Mouse (Mus musculus) heart, embryonic 11.5 days (tissue): ENCODE results near the gene Timm13. TPM values are rescaled to one million over a fixed set of nuclear protein-coding genes. Genes with fewer than 3 reads are reported as not detected.
A peak's percentile ranks its signal among the peaks of the same experiment; 100 is the strongest.

ENCODE experiments used
- ATAC-seq: fragments of 200-750 bp; cut with Nextera tagmentation; replicated peaks from 2 replicates; pipeline ENCODE4 v1.8.0; 2017; ENCODE audit warnings: moderate library complexity; ENCODE audit not compliant: insufficient number of reproducible peaks, low FRiP score, low TSS enrichment
- H3K27ac ChIP-seq: fragments of 300-500 bp; sonication (generic); 2 replicates; pipeline ENCODE4 v1.5.1; 2014; ENCODE audit warnings: mild to moderate bottlenecking, low read depth, low read length
- H3K27me3 ChIP-seq: fragments of 300-500 bp; sonication (generic); 2 replicates; pipeline ENCODE4 v1.6.1; 2014; ENCODE audit warnings: mild to moderate bottlenecking, low read length, mixed read lengths; ENCODE audit not compliant: control insufficient read depth, insufficient read depth
- H3K36me3 ChIP-seq: fragments of 300-500 bp; sonication (generic); 2 replicates; pipeline ENCODE4 v1.6.1; 2014; ENCODE audit warnings: mild to moderate bottlenecking, low read length, moderate library complexity, mixed read lengths; ENCODE audit not compliant: control insufficient read depth, insufficient read depth
- H3K4me1 ChIP-seq: fragments of 300-500 bp; sonication (generic); 2 replicates; pipeline ENCODE4 v1.6.1; 2014; ENCODE audit warnings: low read length; ENCODE audit not compliant: control insufficient read depth, insufficient read depth
- H3K4me2 ChIP-seq: fragments of 300-500 bp; sonication (generic); 2 replicates; pipeline ENCODE4 v1.6.1; 2014; ENCODE audit warnings: mild to moderate bottlenecking, moderate library complexity
- H3K4me3 ChIP-seq: fragments of 300-500 bp; sonication (generic); 2 replicates; pipeline ENCODE4 v1.5.1; 2014; ENCODE audit warnings: low read depth, low read length
- H3K9ac ChIP-seq: fragments of 300-500 bp; sonication (generic); 2 replicates; pipeline ENCODE4 v1.6.1; 2014; ENCODE audit warnings: mild to moderate bottlenecking, low read depth, low read length, moderate library complexity
- H3K9me3 ChIP-seq: fragments of 300-500 bp; sonication (generic); replicated peaks from 2 replicates; pipeline ENCODE4 v1.6.1; 2016; ENCODE audit warnings: low read length; ENCODE audit not compliant: control insufficient read depth
- WGBS: fragments of 180-500 bp; shearing (Covaris S2); extraction: QIAGEN DNeasy Blood & Tissue Kit; methylation state at CpG from one replicate; pipeline ENCODE4 v1.1.7; 2014; ENCODE audit not compliant: insufficient replicate concordance; 5-methylcytosine and 5-hydroxymethylcytosine counted together
- polyA plus RNA-seq: library from polyadenylated mRNA; unstranded; fragments of >200 nt; fragmentation: Nextera tagmentation; extraction: Ambion mirVana; gene quantifications from 2 replicates; pipeline ENCODE4 v1.2.1, GENCODE M21; 2014

The Timm13 gene
- polyA plus RNA-seq, 1 experiment from 2014 or later = 340 TPM

- Histone ChIP-seq H3K4me3 (peak overlapping the region; percentile 49), H3K27ac (no peak overlapping the region), H3K4me2 (peak overlapping the region; percentile 81), H3K36me3 (no peaks in the 10 kb centered on the region), H3K9me3 (no peaks in the 10 kb centered on the region), H3K27me3 (peaks cover 23% of the 10 kb centered on the region), H3K4me1 (peaks cover 86% of the 10 kb centered on the region), H3K9ac (peak overlapping the region; percentile 80; the same call in 1 of the 2 replicates)
- 8% methylated on average over 17 of the region's 17 CpGs for WGBS
- no peak for ATAC-seq
Measured at GRCm38 (mm10) chr10:80935698-80936097, 34.9 kb upstream of the Timm13 start.

GRCm38 (mm10) chr10:80935241-80935640, 34.5 kb upstream of the Timm13 start:
- no peaks in the 10 kb centered on the region for H3K9me3 ChIP-seq
- WGBS = 22% methylated on average over 3 of the region's 3 CpGs
- H3K4me3 ChIP-seq = no peak overlapping the region
- no peak overlapping the region for H3K9ac ChIP-seq
- ATAC-seq = no peak
- peaks cover 86% of the 10 kb centered on the region for H3K4me1 ChIP-seq
- no peaks in the 10 kb centered on the region for H3K36me3 ChIP-seq
- no peak overlapping the region; the same call in 1 of the 2 replicates for H3K4me2 ChIP-seq
- H3K27me3 ChIP-seq = peaks cover 23% of the 10 kb centered on the region
- no peak overlapping the region for H3K27ac ChIP-seq

GRCm38 (mm10) chr10:80934136-80934985, 33.6 kb upstream of the Timm13 start:
- peak overlapping the region; percentile 90; the same call in 1 of the 2 replicates for H3K4me2 ChIP-seq
- WGBS = 40% methylated on average over 14 of the region's 14 CpGs
- no peaks in the 10 kb centered on the region for H3K36me3 ChIP-seq
- ATAC-seq = no peak
- H3K4me1 ChIP-seq = peaks cover 80% of the 10 kb centered on the region
- no peak overlapping the region for H3K4me3 ChIP-seq
- H3K27ac ChIP-seq = no peak overlapping the region
- H3K27me3 ChIP-seq = peaks cover 23% of the 10 kb centered on the region
- no peaks in the 10 kb centered on the region for H3K9me3 ChIP-seq
- no peak overlapping the region for H3K9ac ChIP-seq

GRCm38 (mm10) chr10:80933421-80933979, 32.7 kb upstream of the Timm13 start:
- Histone ChIP-seq H3K36me3 (no peaks in the 10 kb centered on the region), H3K9ac (peak overlapping the region; percentile 47; the same call in 1 of the 2 replicates), H3K4me3 (peak overlapping the region; percentile 77; the same call in 1 of the 2 replicates), H3K4me1 (peaks cover 75% of the 10 kb centered on the region), H3K27me3 (peaks cover 23% of the 10 kb centered on the region), H3K9me3 (no peaks in the 10 kb centered on the region), H3K4me2 (peak overlapping the region; percentile 90), H3K27ac (no peak overlapping the region)
- WGBS = 3% methylated on average over 21 of the region's 21 CpGs
- ATAC-seq = no peak

- Histone ChIP-seq H3K9me3 (no peaks in the 10 kb centered on the region), H3K9ac (peak overlapping the region; percentile 69), H3K4me3 (peak overlapping the region; percentile 77), H3K4me1 (peaks cover 69% of the 10 kb centered on the region), H3K27ac (no peak overlapping the region; the same call in 1 of the 2 replicates), H3K36me3 (no peaks in the 10 kb centered on the region), H3K4me2 (peak overlapping the region; percentile 90), H3K27me3 (peaks cover 21% of the 10 kb centered on the region)
- no peak for ATAC-seq
- WGBS = 2% methylated on average over 17 of the region's 17 CpGs
Measured at GRCm38 (mm10) chr10:80932700-80933420, 32.1 kb upstream of the Timm13 start.

- Histone ChIP-seq H3K36me3 (no peaks in the 10 kb centered on the region), H3K9me3 (no peaks in the 10 kb centered on the region), H3K4me3 (peak overlapping the region; percentile 77), H3K9ac (peak overlapping the region; percentile 69), H3K27ac (no peak overlapping the region; the same call in 1 of the 2 replicates), H3K4me2 (peak overlapping the region; percentile 90), H3K27me3 (peaks cover 20% of the 10 kb centered on the region), H3K4me1 (peaks cover 63% of the 10 kb centered on the region)
- WGBS = under 1% methylated on average over 20 of the region's 20 CpGs
- ATAC-seq = no peak
Measured at GRCm38 (mm10) chr10:80932206-80932605, 31.4 kb upstream of the Timm13 start.

- 2% methylated on average over 26 of the region's 26 CpGs for WGBS
- H3K4me3 ChIP-seq = peak overlapping the region; percentile 77
- no peak overlapping the region; the same call in 1 of the 2 replicates for H3K9ac ChIP-seq
- no peaks in the 10 kb centered on the region for H3K36me3 ChIP-seq
- H3K27ac ChIP-seq = no peak overlapping the region
- peaks cover 20% of the 10 kb centered on the region for H3K27me3 ChIP-seq
- peaks cover 57% of the 10 kb centered on the region for H3K4me1 ChIP-seq
- H3K4me2 ChIP-seq = peak overlapping the region; percentile 90
- no peaks in the 10 kb centered on the region for H3K9me3 ChIP-seq
- ATAC-seq = no peak
Measured at GRCm38 (mm10) chr10:80931695-80932094, 30.9 kb upstream of the Timm13 start.

GRCm38 (mm10) chr10:80931153-80931671, 30.4 kb upstream of the Timm13 start:
- no peaks in the 10 kb centered on the region for H3K36me3 ChIP-seq
- H3K4me2 ChIP-seq = peak overlapping the region; percentile 90
- 6% methylated on average over 14 of the region's 14 CpGs for WGBS
- H3K4me1 ChIP-seq = peaks cover 53% of the 10 kb centered on the region
- no peaks in the 10 kb centered on the region for H3K9me3 ChIP-seq
- no peak overlapping the region for H3K27ac ChIP-seq
- no peak for ATAC-seq
- H3K27me3 ChIP-seq = peaks cover 20% of the 10 kb centered on the region
- peak overlapping the region; percentile 77 for H3K4me3 ChIP-seq
- H3K9ac ChIP-seq = peak overlapping the region; percentile 80
